Mouse (Mus musculus) heart, embryonic 16.5 days (tissue): Measurements from ENCODE around the gene Gucy2g. TPM values are rescaled to one million over a fixed set of nuclear protein-coding genes. Genes with fewer than 3 reads are reported as not detected.
"Not testable (repeated sequence)": the region's sequence is repeated elsewhere in the genome, so short reads cannot be mapped to it uniquely, and the experiment has no call there.

ENCODE experiments used
- ATAC-seq: fragments of 200-750 bp; cut with Nextera tagmentation; replicated peaks from 2 replicates; pipeline ENCODE4 v1.8.0; 2017; ENCODE audit warnings: moderate number of reproducible peaks; ENCODE audit not compliant: insufficient read depth, low FRiP score; ENCODE audit errors: extremely low read depth
- H3K27ac ChIP-seq: fragments of 300-500 bp; sonication (generic); 2 replicates; pipeline ENCODE4 v1.5.1; 2014; ENCODE audit warnings: mild to moderate bottlenecking, low read length, control low read depth, moderate library complexity
- H3K27me3 ChIP-seq: fragments of 300-500 bp; sonication (generic); 2 replicates; pipeline ENCODE4 v1.6.1; 2014; ENCODE audit warnings: low read length, mixed read lengths; ENCODE audit not compliant: control insufficient read depth, insufficient read depth
- H3K36me3 ChIP-seq: fragments of 300-500 bp; sonication (generic); 2 replicates; pipeline ENCODE4 v1.6.1; 2014; ENCODE audit not compliant: control insufficient read depth, insufficient read depth
- H3K4me1 ChIP-seq: fragments of 300-500 bp; sonication (generic); 2 replicates; pipeline ENCODE4 v1.6.1; 2014; ENCODE audit warnings: low read length, mixed read lengths; ENCODE audit not compliant: control insufficient read depth, insufficient read depth
- H3K4me2 ChIP-seq: fragments of 300-500 bp; sonication (generic); 2 replicates; pipeline ENCODE4 v1.6.1; 2014; ENCODE audit warnings: low read depth, mild to moderate bottlenecking, control low read depth, low read length
- H3K4me3 ChIP-seq: fragments of 300-500 bp; sonication (generic); 2 replicates; pipeline ENCODE4 v1.5.1; 2014; ENCODE audit warnings: mild to moderate bottlenecking, control low read depth, low read length
- H3K9ac ChIP-seq: fragments of 300-500 bp; sonication (generic); 2 replicates; pipeline ENCODE4 v1.6.1; 2014; ENCODE audit warnings: low read length, control low read depth
- H3K9me3 ChIP-seq: fragments of 300-500 bp; sonication (generic); replicated peaks from 2 replicates; pipeline ENCODE4 v1.6.1; 2016; ENCODE audit warnings: low read length; ENCODE audit not compliant: control insufficient read depth
- WGBS: fragments of 180-500 bp; shearing (Covaris S2); extraction: QIAGEN DNeasy Blood & Tissue Kit; methylation state at CpG from one replicate; pipeline ENCODE4 v1.1.7; 2014; 5-methylcytosine and 5-hydroxymethylcytosine counted together
- microRNA-seq: library from miRNA; unstranded; fragments of <30 nt; microRNA quantifications from one replicate; pipeline ENCODE4, GENCODE M21; 2017
- polyA plus RNA-seq: library from polyadenylated mRNA; unstranded; fragments of >200 nt; fragmentation: Nextera tagmentation; extraction: Ambion mirVana; gene quantifications from 2 replicates; pipeline ENCODE4 v1.2.1, GENCODE M21; 2015

Gene Gucy2g
- polyA plus RNA-seq, 1 experiment from 2014 or later = not detected

GRCm38 (mm10) chr19:55158606-55159005, 82.4 kb downstream of the Gucy2g start:
- H3K27ac ChIP-seq = no peak overlapping the region
- no peaks in the 10 kb centered on the region for H3K36me3 ChIP-seq
- no peak overlapping the region for H3K4me3 ChIP-seq
- no peaks in the 10 kb centered on the region for H3K27me3 ChIP-seq
- ATAC-seq = no peak
- WGBS = 59% methylated on average over 8 of the region's 8 CpGs
- H3K9ac ChIP-seq = no peak overlapping the region
- no peak overlapping the region for H3K4me2 ChIP-seq
- no peaks in the 10 kb centered on the region for H3K4me1 ChIP-seq
- no peaks in the 10 kb centered on the region for H3K9me3 ChIP-seq

GRCm38 (mm10) chr19:55157029-55157428, 84.0 kb downstream of the Gucy2g start:
- Histone ChIP-seq H3K36me3 (no peaks in the 10 kb centered on the region), H3K27me3 (no peaks in the 10 kb centered on the region), H3K4me1 (no peaks in the 10 kb centered on the region), H3K4me2 (no peak overlapping the region), H3K4me3 (no peak overlapping the region), H3K27ac (no peak overlapping the region), H3K9ac (no peak overlapping the region), H3K9me3 (no peaks in the 10 kb centered on the region)
- ATAC-seq = no peak
- WGBS = 72% methylated on average over 7 of the region's 7 CpGs

GRCm38 (mm10) chr19:55152983-55153382, 88.1 kb downstream of the Gucy2g start:
- WGBS = 82% methylated on average over 6 of the region's 6 CpGs

GRCm38 (mm10) chr19:55152274-55152673, 88.8 kb downstream of the Gucy2g start:
- H3K4me2 ChIP-seq, H3K27ac ChIP-seq, H3K9ac ChIP-seq, H3K4me3 ChIP-seq, ATAC-seq, H3K27me3 ChIP-seq, H3K36me3 ChIP-seq, H3K4me1 ChIP-seq, H3K9me3 ChIP-seq: not testable (repeated sequence)
- 51% methylated on average over 5 of the region's 6 CpGs for WGBS

More at GRCm38 (mm10) chr19:55152983-55153382, 88.1 kb downstream of the Gucy2g start:
- Histone ChIP-seq H3K4me2 (no peak overlapping the region), H3K4me3 (no peak overlapping the region), H3K9me3 (no peaks in the 10 kb centered on the region), H3K27me3 (no peaks in the 10 kb centered on the region), H3K9ac (no peak overlapping the region), H3K36me3 (no peaks in the 10 kb centered on the region), H3K4me1 (no peaks in the 10 kb centered on the region), H3K27ac (no peak overlapping the region)
- ATAC-seq = no peak

- 69% methylated on average over 6 of the region's 6 CpGs for WGBS
- no peak overlapping the region for H3K27ac ChIP-seq
- no peak for ATAC-seq
- peaks cover 3% of the 10 kb centered on the region; the same call in 1 of the 2 replicates for H3K4me1 ChIP-seq
- no peak overlapping the region for H3K9ac ChIP-seq
- no peak overlapping the region for H3K4me2 ChIP-seq
- no peaks in the 10 kb centered on the region for H3K9me3 ChIP-seq
- no peaks in the 10 kb centered on the region for H3K27me3 ChIP-seq
- H3K4me3 ChIP-seq = no peak overlapping the region
- H3K36me3 ChIP-seq = no peaks in the 10 kb centered on the region
Measured at GRCm38 (mm10) chr19:55149646-55150045, 91.4 kb downstream of the Gucy2g start.

GRCm38 (mm10) chr19:55148109-55148508, 92.9 kb downstream of the Gucy2g start:
- no peaks in the 10 kb centered on the region for H3K9me3 ChIP-seq
- H3K4me1 ChIP-seq = peaks cover 3% of the 10 kb centered on the region; the same call in 1 of the 2 replicates
- ATAC-seq = no peak
- H3K36me3 ChIP-seq = no peaks in the 10 kb centered on the region
- H3K27ac ChIP-seq = no peak overlapping the region
- no peak overlapping the region for H3K9ac ChIP-seq
- no peaks in the 10 kb centered on the region for H3K27me3 ChIP-seq
- no peak overlapping the region for H3K4me2 ChIP-seq
- WGBS = 75% methylated on average over 6 of the region's 6 CpGs
- no peak overlapping the region for H3K4me3 ChIP-seq

Small RNAs within 50 kb of the gene (microRNA-seq; reads per million reads assigned to microRNA genes)
- gene Mir6715 = 0.98 reads per million

Other genes with a start within 250 kb of the Gucy2g start
- 8.8 and 11.8 TPM in 2 replicates for gene Gpam, start 114.0 kb downstream of the Gucy2g start, polyA plus RNA-seq
- not detected in 2 replicates for gene Tectb, start 60.5 kb downstream of the Gucy2g start, polyA plus RNA-seq
- gene Acsl5, start 10.7 kb upstream of the Gucy2g start, polyA plus RNA-seq = 34.1 and 37.0 TPM in 2 replicates
- 66.3 and 73.9 TPM in 2 replicates for gene Zdhhc6, start 74.8 kb upstream of the Gucy2g start, polyA plus RNA-seq
- 16.6 and 17.6 TPM in 2 replicates for gene Vti1a, start 75.1 kb upstream of the Gucy2g start, polyA plus RNA-seq